Mouse (Mus musculus) small intestine, adult 2 months (tissue): ENCODE measurements around the gene Smyd3.

Source experiments
- CTCF ChIP-seq: fragments of 200-500 bp; IDR thresholded peaks from 2 replicates; pipeline ENCODE4 v1.5.1; 2012; ENCODE audit warnings: low read depth, mild to moderate bottlenecking, control low read depth, inconsistent platforms, low read length, moderate library complexity, mixed read lengths; ENCODE audit not compliant: insufficient replicate concordance, insufficient read length; ENCODE audit errors: extremely low read depth
- POLR2A ChIP-seq: fragments of 200-500 bp; IDR thresholded peaks from 2 replicates; pipeline ENCODE4 v1.6.1; 2012; ENCODE audit warnings: low read depth, mild to moderate bottlenecking, control low read depth, inconsistent platforms, low read length, moderate library complexity

DNA sequence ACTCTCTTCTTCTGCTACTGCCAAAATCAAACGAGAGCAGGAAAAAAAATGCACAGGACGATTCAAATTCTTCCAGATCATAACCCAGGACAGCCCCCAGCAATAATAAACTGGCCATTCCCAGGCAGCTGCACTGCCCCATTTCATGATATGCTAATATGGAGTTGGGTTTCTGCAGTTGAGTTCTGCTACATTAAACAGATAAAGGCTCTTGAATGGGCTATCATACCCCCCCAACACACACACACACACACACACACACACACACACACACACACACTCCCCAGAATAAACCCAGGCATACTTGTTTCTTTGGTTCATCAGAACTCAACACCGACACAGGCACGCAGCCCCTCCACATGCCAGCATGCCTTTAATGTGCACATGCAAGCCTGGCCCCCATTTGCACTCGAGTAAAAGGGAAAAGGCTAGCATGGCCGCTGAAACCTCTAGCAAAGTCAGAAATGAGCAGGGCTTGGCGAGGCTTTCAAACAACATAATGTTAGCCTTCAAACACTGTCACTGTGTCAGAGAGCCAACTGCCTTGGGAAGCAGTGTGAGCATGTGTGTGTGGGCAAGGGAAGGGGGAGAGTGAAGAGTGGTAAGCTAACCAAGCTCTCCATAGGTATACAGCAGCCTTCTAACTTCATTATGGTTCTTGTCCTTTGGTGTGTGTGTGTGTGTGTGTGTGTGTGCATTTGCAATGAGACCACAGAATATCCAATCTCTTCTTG, 513.5 kb downstream of the Smyd3 start:
- TF ChIP-seq CTCF (no peak), POLR2A (no peak)
